Mouse (Mus musculus) heart, postnatal 10 days (tissue): ENCODE results near the gene Shc4. TPM values are rescaled to one million over a fixed set of nuclear protein-coding genes. Genes with fewer than 3 reads are reported as not detected.

Experiments used
- DNase-seq, 2 experiments: peaks; one replicate each; pipeline ENCODE4 v3.0.0; 2021
- intact Hi-C: fragments of 180-260 bp; cut with DNase I; formaldehyde crosslinking; loops from one replicate; pipeline ENCODE4 v1.15.1; 2025
- total RNA-seq, 2 experiments: library from RNA; stranded (reverse); gene quantifications; 2 replicates each; pipeline ENCODE4 v1.2.3; 2021

Shc4 gene
- total RNA-seq, 2 experiments from 2014 or later: 0.77 TPM

GRCm38 (mm10) chr2:125651563-125651962, 72.4 kb downstream of the Shc4 start:
- intact Hi-C loops: no loop called here
- DNase-seq: no peak

- DNase-seq: no peak
- intact Hi-C loops: no loop called here
Observed at GRCm38 (mm10) chr2:125650742-125651352, 73.1 kb downstream of the Shc4 start.

DNA sequence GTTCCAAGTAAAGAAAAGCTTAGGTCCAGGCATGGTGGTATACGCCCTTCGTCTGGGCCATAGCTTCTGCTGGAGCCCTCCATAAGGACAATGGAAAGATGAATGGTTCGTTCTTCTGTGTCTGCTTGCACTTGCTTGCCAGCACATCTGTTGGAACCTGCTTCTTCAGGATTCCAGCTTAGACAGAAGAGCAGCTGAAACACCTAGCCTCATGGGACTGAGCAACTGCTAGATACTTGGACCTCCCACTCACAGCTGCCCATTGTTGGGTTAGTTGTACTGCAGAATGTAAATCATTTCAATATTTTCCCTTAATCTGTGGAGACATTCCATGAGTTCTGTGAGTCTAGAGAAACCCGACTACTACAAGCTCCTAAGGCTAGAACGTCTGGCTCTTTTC, 73.9 kb downstream of the Shc4 start:
- no peak for DNase-seq
- intact Hi-C loops: no loop called here

DNA sequence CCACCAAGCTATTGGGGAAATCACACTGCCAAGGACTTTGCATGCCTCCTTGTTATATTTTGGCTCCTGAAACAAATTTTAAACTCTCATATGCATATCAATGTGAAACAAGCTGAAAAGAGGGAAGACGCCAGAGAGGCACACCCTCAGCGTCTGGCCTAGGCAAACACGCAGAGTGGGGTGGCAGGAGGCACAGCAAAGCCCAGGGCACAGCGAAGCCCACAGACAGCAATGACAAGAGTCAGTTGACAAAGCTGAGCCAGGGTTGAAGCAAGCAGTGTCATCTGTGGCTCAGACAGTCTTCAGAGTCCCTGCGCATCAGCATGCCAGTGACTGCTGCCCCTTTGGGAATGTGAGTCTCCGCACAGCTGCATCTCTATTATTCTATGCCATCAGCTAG, 79.0 kb downstream of the Shc4 start:
- intact Hi-C loops: no loop called here

GRCm38 (mm10) chr2:125637331-125637730, 86.6 kb downstream of the Shc4 start:
- intact Hi-C loops: no loop called here
- no peak for DNase-seq

More for the DNA sequence above, 79.0 kb downstream of the Shc4 start:
- DNase-seq: no peak

- intact Hi-C loops: no loop called here
Observed at GRCm38 (mm10) chr2:125630010-125630409, 93.9 kb downstream of the Shc4 start.

GRCm38 (mm10) chr2:125628487-125628886, 95.5 kb downstream of the Shc4 start:
- intact Hi-C loops: no loop called here
- DNase-seq: no peak

More at GRCm38 (mm10) chr2:125630010-125630409, 93.9 kb downstream of the Shc4 start:
- no peak for DNase-seq

DNA sequence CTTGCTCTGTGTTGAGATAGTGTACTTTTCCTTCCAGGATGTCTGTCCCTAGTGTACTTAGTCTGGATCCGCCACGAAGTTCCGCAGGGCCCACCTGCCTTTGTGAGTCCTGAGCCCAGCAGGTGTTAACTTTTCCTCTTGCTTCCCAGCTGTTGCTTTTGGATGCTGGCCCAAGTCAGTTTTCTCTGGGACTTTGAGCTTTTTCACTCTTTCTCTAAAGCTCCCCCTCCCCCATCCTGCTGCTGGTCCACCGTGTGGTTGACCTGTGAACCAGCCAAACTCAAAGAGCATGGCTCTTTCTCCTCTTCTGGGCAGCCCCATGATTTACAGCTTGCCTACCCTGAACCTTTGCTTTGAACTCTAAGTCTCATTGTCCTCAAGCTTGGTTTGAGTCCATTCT, 97.4 kb downstream of the Shc4 start:
- intact Hi-C loops: no loop called here
- no peak for DNase-seq

DNA sequence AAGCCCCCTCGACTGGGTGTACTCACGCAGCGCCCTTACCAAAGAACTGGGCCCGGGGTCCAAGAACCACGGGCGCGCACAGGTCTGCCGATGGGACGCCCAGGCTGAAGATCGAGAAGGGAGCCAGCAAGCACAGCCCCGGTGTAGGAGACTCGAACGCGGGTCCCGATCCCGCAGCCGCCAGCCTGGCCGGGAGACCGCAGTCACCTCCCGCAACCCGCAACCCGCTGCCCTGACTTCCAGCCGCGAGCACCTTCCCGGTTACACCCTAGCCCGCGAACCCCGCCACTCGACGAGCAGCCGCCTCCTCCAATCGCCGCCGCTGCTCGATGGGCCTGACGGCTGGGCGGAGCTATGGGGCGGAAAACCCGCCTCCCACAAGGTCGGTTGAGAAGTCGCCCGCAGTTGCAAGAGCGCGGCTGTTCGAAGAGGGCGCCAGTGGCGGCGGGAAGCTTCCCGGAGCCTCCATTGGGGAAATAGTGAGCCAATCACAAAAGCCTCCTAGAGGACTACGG, 99.1 kb downstream of the Shc4 start, which contains the start of gene Cep152:
Gene Cep152 (minus strand): TSS at position 277 of the 515 bp plus-strand sequence.
- DNase-seq: peak; percentile 99
- intact Hi-C loops: no loop called here

GRCm38 (mm10) chr2:125624127-125624685, 99.7 kb downstream of the Shc4 start:
- intact Hi-C loops: no loop called here
- DNase-seq: no peak

GRCm38 (mm10) chr2:125623211-125623610, 100.7 kb downstream of the Shc4 start:
- intact Hi-C loops: no loop called here
- DNase-seq: no peak

DNA sequence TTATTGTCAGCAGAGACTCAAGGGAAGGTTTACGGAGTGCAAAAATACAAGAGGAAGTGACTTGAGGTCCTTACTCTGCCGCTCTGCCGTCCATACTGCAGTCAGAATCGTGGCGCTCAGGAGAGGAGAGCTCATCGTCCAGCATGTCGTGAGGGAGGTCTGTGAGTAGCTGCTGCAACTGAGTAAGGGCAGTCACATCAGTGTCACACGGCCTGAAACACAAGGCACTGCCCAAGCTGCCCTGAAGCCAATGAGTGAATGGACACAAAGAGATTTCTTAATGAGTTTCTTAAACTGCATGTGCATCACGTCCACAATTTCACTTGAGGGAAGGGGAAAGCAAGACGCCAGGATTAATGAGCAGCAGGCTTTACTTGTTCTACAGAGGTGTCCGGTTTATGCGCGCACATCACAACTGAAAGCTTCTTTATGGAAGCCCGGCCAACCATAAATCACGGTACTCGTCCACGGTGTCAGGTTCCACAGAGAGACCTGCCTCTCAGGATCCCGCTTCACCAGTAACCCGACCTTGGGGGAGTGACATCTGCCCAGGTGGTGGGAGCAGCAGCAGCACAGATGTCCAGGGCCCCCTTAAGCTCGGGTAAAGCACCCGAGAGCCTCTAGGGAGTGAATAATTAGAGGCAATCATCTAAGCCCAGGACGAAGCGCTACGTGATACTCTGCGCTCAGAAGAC, 103.6 kb downstream of the Shc4 start:
- intact Hi-C loops: no loop called here
- DNase-seq: no peak

- intact Hi-C loops: no loop called here
- DNase-seq: no peak
Observed at GRCm38 (mm10) chr2:125615858-125616424, 108.0 kb downstream of the Shc4 start.

GRCm38 (mm10) chr2:125615440-125615839, 108.5 kb downstream of the Shc4 start:
- DNase-seq: no peak
- intact Hi-C loops: no loop called here

DNA sequence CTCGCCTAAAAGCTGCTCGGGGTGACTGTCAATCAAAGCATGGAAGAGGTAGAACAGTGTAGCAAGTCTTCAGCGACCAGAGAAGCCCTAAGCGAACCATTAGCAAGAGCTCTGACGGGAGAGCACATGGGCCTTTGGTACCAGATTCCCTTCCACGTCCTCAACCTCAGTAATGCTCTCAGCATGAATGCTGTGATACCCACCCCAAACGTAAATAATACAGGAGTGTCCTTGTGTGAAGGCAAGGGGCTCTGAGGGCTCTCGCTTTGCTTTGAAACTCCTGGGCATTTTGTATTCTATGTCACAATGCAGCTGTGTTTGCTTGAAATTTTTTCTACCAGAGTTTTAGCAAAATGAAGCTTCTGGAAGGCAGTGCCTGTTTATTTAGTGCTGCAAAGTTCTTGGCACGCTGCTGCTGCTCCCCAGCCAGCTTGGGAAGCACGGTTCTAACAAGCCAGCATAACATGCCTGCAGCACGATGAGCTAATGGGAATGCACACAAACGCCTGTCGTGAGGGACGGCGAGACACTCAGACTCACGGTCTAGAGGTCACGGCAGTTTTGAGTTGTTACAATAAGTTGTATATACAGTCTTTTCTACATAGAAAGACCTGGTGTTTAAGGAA, 117.6 kb downstream of the Shc4 start:
- peak; percentile 61 to 63 for DNase-seq

DNA sequence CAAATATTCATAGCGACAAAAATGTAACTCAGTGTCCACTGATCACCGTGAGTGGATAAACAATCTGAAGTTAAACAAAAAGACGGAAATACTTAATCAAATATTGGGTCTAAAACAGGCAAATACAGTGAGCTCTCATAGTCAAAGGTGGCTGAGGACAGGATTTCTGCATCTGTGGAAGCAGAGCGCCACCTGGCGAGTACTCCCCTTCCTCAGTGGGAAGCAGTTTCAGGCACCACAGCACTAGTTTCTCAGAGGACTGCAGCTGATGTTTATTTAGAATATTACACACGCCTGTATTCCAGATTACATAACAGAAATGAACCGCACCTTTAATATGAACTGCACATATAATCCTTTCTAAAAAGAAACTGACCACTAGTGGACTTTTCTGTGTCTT, 119.3 kb downstream of the Shc4 start:
- intact Hi-C loops: loop anchor here (1.0 to 2.0 kb wide), 2 partner anchors 270 to 340 kb away; no protein-coding TSS in a partner anchor

More for the DNA sequence above, 117.6 kb downstream of the Shc4 start:
- intact Hi-C loops: no loop called here

DNA sequence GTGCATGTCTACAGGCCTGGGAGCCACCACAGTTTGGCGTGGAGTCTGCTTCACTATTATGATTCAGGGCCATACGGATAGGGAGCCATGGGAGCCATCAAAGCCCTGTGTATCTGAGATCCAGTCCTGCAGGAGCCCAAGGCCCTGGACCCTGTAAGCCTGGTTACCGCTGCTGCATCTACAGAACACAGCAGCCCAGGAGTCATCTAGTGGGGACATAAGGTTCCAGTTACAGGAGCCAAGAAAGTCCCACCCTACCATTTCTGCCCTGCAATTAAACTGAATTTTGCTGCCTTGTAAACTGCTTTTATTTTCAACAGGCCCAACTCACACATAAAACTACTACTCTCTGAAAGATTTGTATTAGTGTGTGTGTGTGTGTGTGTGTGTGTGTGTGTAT, 121.0 kb downstream of the Shc4 start:
- intact Hi-C loops: no loop called here
- no peak for DNase-seq

More for the DNA sequence above, 119.3 kb downstream of the Shc4 start:
- peak; percentile 79 to 83 for DNase-seq

- intact Hi-C loops: loop anchor here (5.0 to 10.0 kb wide), 2 partner anchors 94 to 217 kb away; partner anchors contain the start of genes Fbn1 and Gm9913
- no peak for DNase-seq
Observed at GRCm38 (mm10) chr2:125598958-125599357, 125.0 kb downstream of the Shc4 start.

DNA sequence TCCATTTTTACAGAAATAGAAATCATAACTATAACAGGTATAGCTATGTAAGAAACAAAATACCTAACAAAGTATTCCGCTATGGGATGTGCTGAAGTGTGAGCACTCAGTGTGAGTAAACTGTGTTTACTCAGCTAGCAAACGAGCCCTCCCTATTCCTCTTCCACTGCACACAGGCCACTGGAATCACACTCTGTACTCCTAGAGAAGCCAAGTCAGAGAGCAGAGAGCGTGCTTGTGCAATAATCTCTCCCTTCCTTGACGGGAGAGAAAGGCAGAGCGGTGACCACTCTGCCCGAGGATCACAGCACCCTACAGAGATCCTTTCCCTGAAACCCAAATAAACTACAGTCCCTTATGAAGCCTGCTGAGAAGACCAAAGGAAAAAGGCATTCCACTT, 125.7 kb downstream of the Shc4 start:
- no peak for DNase-seq
- intact Hi-C loops: loop anchor here (5.0 to 10.0 kb wide), 2 partner anchors 93 to 216 kb away; partner anchors contain the start of genes Fbn1 and Gm9913

- intact Hi-C loops: loop anchor here (5.0 to 10.0 kb wide), 2 partner anchors 90 to 212 kb away; partner anchors contain the start of genes Fbn1 and Gm9913
- DNase-seq: no peak
Observed at GRCm38 (mm10) chr2:125594786-125595185, 129.2 kb downstream of the Shc4 start.
